Mouse (Mus musculus): ENCODE data around the gene Tmeff2. TPM values are rescaled to one million over a fixed set of nuclear protein-coding genes. Genes with fewer than 3 reads are reported as not detected.

The Tmeff2 gene
- polyA plus RNA-seq, 1 experiment = 0.31 TPM

GRCm38 (mm10) chr1:51216292-51217050 lies 316.0 kb downstream of the Tmeff2 start:
- Histone ChIP-seq H3K9ac (ENCODE audit: low read depth, poor library complexity, severe bottlenecking) (no peak overlapping the region), H3K27me3 (ENCODE audit: control insufficient read depth, insufficient read depth, low read length, poor library complexity, severe bottlenecking) (no peaks in the 10 kb centered on the region), H3K9me3 (replicated peaks; ENCODE audit: control insufficient read depth, insufficient read depth, low read length, poor library complexity, severe bottlenecking) (no peaks in the 10 kb centered on the region), H3K4me3 (ENCODE audit: low read depth, low read length) (no peak overlapping the region), H3K27ac (ENCODE audit: insufficient read depth, low read length) (no peak overlapping the region), H3K36me3 (ENCODE audit: control insufficient read depth, insufficient read depth, low read length, poor library complexity, severe bottlenecking) (no peaks in the 10 kb centered on the region), H3K4me1 (ENCODE audit: control insufficient read depth, insufficient read depth, low read length) (no peaks in the 10 kb centered on the region)
- TF ChIP-seq EP300 (IDR thresholded peaks at IDR 0.05; ENCODE audit: insufficient read depth, low read depth, low read length) (no peak), CTCF (IDR thresholded peaks at IDR 0.05; ENCODE audit: low read depth, low read length) (no peak), POLR2A (IDR thresholded peaks at IDR 0.05; ENCODE audit: insufficient read depth, low read length) (no peak)

DNA sequence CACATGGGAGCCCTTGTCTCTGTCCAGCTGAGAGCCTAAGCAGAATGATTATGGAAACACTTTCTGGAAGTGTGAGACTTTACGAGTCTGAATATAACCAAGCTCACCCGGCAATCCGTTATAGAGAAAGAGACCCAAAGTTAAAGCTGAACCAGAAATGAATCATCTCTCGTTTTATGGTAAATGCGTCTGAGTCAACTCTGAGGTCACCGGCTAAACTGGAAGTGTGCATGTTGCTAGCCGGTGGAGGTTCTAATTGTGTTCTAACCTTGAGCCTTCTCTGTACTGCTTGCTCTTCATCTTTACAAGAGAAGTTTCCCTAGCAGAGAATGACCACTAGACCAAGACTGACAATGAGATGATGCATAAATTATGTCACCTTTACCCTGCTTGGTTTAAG lies 316.8 kb downstream of the Tmeff2 start:
- Histone ChIP-seq H3K4me1 (ENCODE audit: control insufficient read depth, insufficient read depth, low read length) (no peaks in the 10 kb centered on the region), H3K9me3 (replicated peaks; ENCODE audit: control insufficient read depth, insufficient read depth, low read length, poor library complexity, severe bottlenecking) (no peaks in the 10 kb centered on the region), H3K36me3 (ENCODE audit: control insufficient read depth, insufficient read depth, low read length, poor library complexity, severe bottlenecking) (no peaks in the 10 kb centered on the region), H3K27me3 (ENCODE audit: control insufficient read depth, insufficient read depth, low read length, poor library complexity, severe bottlenecking) (no peaks in the 10 kb centered on the region), H3K27ac (ENCODE audit: insufficient read depth, low read length) (no peak overlapping the region), H3K9ac (ENCODE audit: low read depth, poor library complexity, severe bottlenecking) (no peak overlapping the region), H3K4me3 (ENCODE audit: low read depth, low read length) (no peak overlapping the region)
- no peak for TF ChIP-seq CTCF (IDR thresholded peaks at IDR 0.05; ENCODE audit: low read depth, low read length)
- TF ChIP-seq POLR2A (IDR thresholded peaks at IDR 0.05; ENCODE audit: insufficient read depth, low read length) = no peak
- no peak for TF ChIP-seq EP300 (IDR thresholded peaks at IDR 0.05; ENCODE audit: insufficient read depth, low read depth, low read length)

GRCm38 (mm10) chr1:51225156-51225555 lies 324.7 kb downstream of the Tmeff2 start:
- Histone ChIP-seq H3K4me1 (ENCODE audit: control insufficient read depth, insufficient read depth, low read length) (no peaks in the 10 kb centered on the region), H3K36me3 (ENCODE audit: control insufficient read depth, insufficient read depth, low read length, poor library complexity, severe bottlenecking) (no peaks in the 10 kb centered on the region), H3K4me3 (ENCODE audit: low read depth, low read length) (no peak overlapping the region), H3K27me3 (ENCODE audit: control insufficient read depth, insufficient read depth, low read length, poor library complexity, severe bottlenecking) (no peaks in the 10 kb centered on the region; the same call in 1 of the 2 replicates), H3K9me3 (replicated peaks; ENCODE audit: control insufficient read depth, insufficient read depth, low read length, poor library complexity, severe bottlenecking) (no peaks in the 10 kb centered on the region), H3K27ac (ENCODE audit: insufficient read depth, low read length) (no peak overlapping the region), H3K9ac (ENCODE audit: low read depth, poor library complexity, severe bottlenecking) (no peak overlapping the region)
- no peak for TF ChIP-seq POLR2A (IDR thresholded peaks at IDR 0.05; ENCODE audit: insufficient read depth, low read length)
- no peak for TF ChIP-seq CTCF (IDR thresholded peaks at IDR 0.05; ENCODE audit: low read depth, low read length)
- TF ChIP-seq EP300 (IDR thresholded peaks at IDR 0.05; ENCODE audit: insufficient read depth, low read depth, low read length) = no peak
